Mouse (Mus musculus) embryonic facial prominence, embryonic 11.5 days (tissue): ENCODE data around the gene Tdp1. TPM values are rescaled to one million over a fixed set of nuclear protein-coding genes. Genes with fewer than 3 reads are reported as not detected.

Experiments
- ATAC-seq: fragments of 200-750 bp; cut with Nextera tagmentation; replicated peaks from 2 replicates; pipeline ENCODE4 v1.8.0; 2017; ENCODE audit warnings: low read depth; ENCODE audit not compliant: insufficient number of reproducible peaks, low FRiP score, low TSS enrichment
- DNase-seq: peaks from one replicate; pipeline ENCODE4 v3.0.0-alpha.2; 2015; ENCODE audit warnings: low spot score
- H3K27ac ChIP-seq: fragments of 300-500 bp; sonication (generic); replicated peaks from 2 replicates; pipeline ENCODE4 v1.5.1; 2014; ENCODE audit warnings: mild to moderate bottlenecking, low read depth, low read length, control low read depth
- H3K27me3 ChIP-seq: fragments of 300-500 bp; sonication (generic); 2 replicates; pipeline ENCODE4 v1.6.1; 2014; ENCODE audit warnings: mild to moderate bottlenecking, low read length, moderate library complexity, mixed read lengths; ENCODE audit not compliant: control insufficient read depth, insufficient read depth
- H3K36me3 ChIP-seq: fragments of 300-500 bp; sonication (generic); replicated peaks from 2 replicates; pipeline ENCODE4 v1.6.1; 2014; ENCODE audit warnings: low read depth, mild to moderate bottlenecking, low read length, moderate library complexity, mixed read lengths; ENCODE audit not compliant: control insufficient read depth, insufficient read depth
- H3K4me1 ChIP-seq: fragments of 300-500 bp; sonication (generic); 2 replicates; pipeline ENCODE4 v1.6.1; 2014; ENCODE audit warnings: low read length, mixed read lengths; ENCODE audit not compliant: control insufficient read depth, insufficient read depth
- H3K4me2 ChIP-seq: fragments of 300-500 bp; sonication (generic); 2 replicates; pipeline ENCODE4 v1.6.1; 2014; ENCODE audit warnings: low read depth, mild to moderate bottlenecking, control low read depth, low read length, moderate library complexity
- H3K4me3 ChIP-seq: fragments of 300-500 bp; sonication (generic); 2 replicates; pipeline ENCODE4 v1.5.1; 2014; ENCODE audit warnings: low read depth, low read length, control low read depth
- H3K9ac ChIP-seq: fragments of 300-500 bp; sonication (generic); replicated peaks from 2 replicates; pipeline ENCODE4 v1.6.1; 2014; ENCODE audit warnings: mild to moderate bottlenecking, control low read depth, low read length
- H3K9me3 ChIP-seq: fragments of 300-500 bp; sonication (generic); replicated peaks from 2 replicates; pipeline ENCODE4 v1.6.1; 2016; ENCODE audit warnings: mild to moderate bottlenecking, low read length, inconsistent platforms, mixed read lengths; ENCODE audit not compliant: control insufficient read depth
- WGBS: fragments of 180-500 bp; shearing (Covaris S2); extraction: QIAGEN DNeasy Blood & Tissue Kit; methylation state at CpG from one replicate; pipeline ENCODE4 v1.1.7; 2014; 5-methylcytosine and 5-hydroxymethylcytosine counted together
- polyA plus RNA-seq: library from polyadenylated mRNA; unstranded; fragments of >200 nt; fragmentation: Nextera tagmentation; extraction: Ambion mirVana; gene quantifications from 2 replicates; pipeline ENCODE4 v1.2.1, GENCODE M21; 2014

Tdp1 gene
- polyA plus RNA-seq, 1 experiment from 2014 or later: 83.1 TPM

DNA sequence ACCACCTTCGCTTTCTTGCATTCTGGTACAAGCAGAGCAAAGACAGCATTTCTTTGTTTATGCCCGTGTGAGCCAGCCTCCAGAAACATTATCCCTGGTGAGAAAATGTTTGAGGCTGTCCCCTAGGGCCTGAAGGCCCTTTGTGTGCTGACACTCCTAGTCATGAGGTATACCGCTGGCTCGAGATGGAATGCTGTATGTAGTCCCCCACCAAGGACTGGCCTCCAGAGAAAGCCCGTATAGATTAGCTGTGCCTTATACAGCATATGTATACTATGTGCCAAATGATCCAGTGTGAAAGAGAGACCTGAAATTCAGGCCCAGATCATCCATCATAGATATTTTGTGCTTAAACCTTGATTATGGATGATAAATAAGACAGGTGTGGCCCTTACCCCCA, 39.4 kb downstream of the Tdp1 start:
- Histone ChIP-seq H3K36me3 (no peaks in the 10 kb centered on the region; the same call in 1 of the 2 replicates), H3K4me2 (no peak overlapping the region), H3K27ac (no peak overlapping the region), H3K4me1 (no peaks in the 10 kb centered on the region), H3K9me3 (no peaks in the 10 kb centered on the region), H3K9ac (no peak overlapping the region), H3K4me3 (no peak overlapping the region), H3K27me3 (no peaks in the 10 kb centered on the region)
- 57% methylated on average over 5 of the region's 5 CpGs for WGBS
- no peak for ATAC-seq
- no peak for DNase-seq

- no peak overlapping the region for H3K27ac ChIP-seq
- DNase-seq: no peak
- H3K36me3 ChIP-seq: peaks cover 3% of the 10 kb centered on the region
Observed at GRCm38 (mm10) chr12:99928311-99928710, 44.0 kb downstream of the Tdp1 start.

GRCm38 (mm10) chr12:99929160-99929559, 44.8 kb downstream of the Tdp1 start:
- Histone ChIP-seq H3K9ac (no peak overlapping the region), H3K4me2 (no peak overlapping the region), H3K9me3 (no peaks in the 10 kb centered on the region), H3K36me3 (peaks cover 3% of the 10 kb centered on the region), H3K4me1 (no peaks in the 10 kb centered on the region), H3K27ac (no peak overlapping the region), H3K4me3 (no peak overlapping the region), H3K27me3 (no peaks in the 10 kb centered on the region)
- WGBS: 91% methylated on average over 1 of the region's 1 CpGs
- ATAC-seq: no peak
- no peak for DNase-seq

More at GRCm38 (mm10) chr12:99928311-99928710, 44.0 kb downstream of the Tdp1 start:
- WGBS: 86% methylated on average over 7 of the region's 7 CpGs
- H3K9me3 ChIP-seq: no peaks in the 10 kb centered on the region
- H3K4me3 ChIP-seq: no peak overlapping the region
- no peaks in the 10 kb centered on the region for H3K27me3 ChIP-seq
- no peaks in the 10 kb centered on the region for H3K4me1 ChIP-seq
- no peak for ATAC-seq
- H3K4me2 ChIP-seq: no peak overlapping the region
- H3K9ac ChIP-seq: no peak overlapping the region

DNA sequence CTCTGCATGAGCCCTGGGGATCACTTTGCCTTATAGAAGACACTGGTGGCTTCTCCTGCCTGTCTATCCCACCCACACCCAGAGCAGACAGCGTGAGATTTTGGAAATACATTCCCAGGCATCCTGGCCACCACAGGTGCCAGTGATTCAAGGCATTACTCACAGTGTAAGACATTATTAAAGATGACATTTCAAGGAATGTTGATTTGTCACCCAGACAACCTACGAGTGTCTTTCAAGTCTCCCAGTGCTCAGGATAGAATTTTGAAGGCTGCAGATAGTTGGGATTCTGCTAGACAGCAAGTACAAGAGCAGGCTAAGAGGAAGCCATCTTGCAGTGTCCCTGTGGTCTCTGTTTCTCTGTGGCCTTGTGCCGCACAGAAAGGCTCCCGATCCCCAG, 47.9 kb downstream of the Tdp1 start:
- peaks cover 3% of the 10 kb centered on the region for H3K36me3 ChIP-seq
- WGBS: 94% methylated on average over 4 of the region's 4 CpGs
- no peak overlapping the region for H3K4me3 ChIP-seq
- H3K9ac ChIP-seq: no peak overlapping the region
- no peak overlapping the region for H3K27ac ChIP-seq
- no peak overlapping the region for H3K4me2 ChIP-seq
- no peaks in the 10 kb centered on the region for H3K27me3 ChIP-seq
- DNase-seq: no peak
- no peak for ATAC-seq
- H3K4me1 ChIP-seq: no peaks in the 10 kb centered on the region
- no peaks in the 10 kb centered on the region for H3K9me3 ChIP-seq

GRCm38 (mm10) chr12:99933630-99934029, 49.3 kb downstream of the Tdp1 start:
- Histone ChIP-seq H3K4me3 (no peak overlapping the region), H3K27me3 (no peaks in the 10 kb centered on the region), H3K27ac (no peak overlapping the region), H3K4me2 (no peak overlapping the region), H3K9me3 (no peaks in the 10 kb centered on the region), H3K9ac (no peak overlapping the region), H3K4me1 (no peaks in the 10 kb centered on the region), H3K36me3 (peaks cover 3% of the 10 kb centered on the region)
- DNase-seq (no peak), ATAC-seq (no peak)
- 97% methylated on average over 3 of the region's 3 CpGs for WGBS

- no peaks in the 10 kb centered on the region for H3K9me3 ChIP-seq
- H3K27ac ChIP-seq: no peak overlapping the region
- no peak overlapping the region for H3K4me3 ChIP-seq
- no peak overlapping the region for H3K4me2 ChIP-seq
- H3K36me3 ChIP-seq: no peaks in the 10 kb centered on the region; the same call in none of the 2 replicates
- DNase-seq: no peak
- no peaks in the 10 kb centered on the region for H3K4me1 ChIP-seq
- ATAC-seq: no peak
- no peaks in the 10 kb centered on the region for H3K27me3 ChIP-seq
- WGBS: 91% methylated on average over 8 of the region's 8 CpGs
- no peak overlapping the region for H3K9ac ChIP-seq
Observed at GRCm38 (mm10) chr12:99935403-99935802, 51.1 kb downstream of the Tdp1 start.

DNA sequence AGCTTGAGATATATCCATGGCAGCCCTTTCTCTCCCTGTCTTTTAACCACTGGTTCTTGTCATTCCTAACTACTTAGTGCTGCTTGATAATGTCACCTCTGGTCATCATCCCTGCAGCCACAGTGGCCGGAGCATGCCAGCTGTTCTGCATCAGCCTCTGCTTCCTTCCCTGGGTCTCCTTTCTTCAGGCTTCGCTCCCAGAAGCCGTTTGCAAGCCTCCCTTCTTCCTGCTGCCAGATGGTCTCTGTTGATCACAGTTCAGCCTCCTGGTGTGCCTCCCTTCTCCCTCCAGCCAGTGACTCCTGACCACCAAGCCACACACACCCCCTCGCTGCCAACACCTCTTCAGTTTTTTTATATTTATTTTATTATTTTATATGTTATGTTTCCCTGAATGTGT, 54.2 kb downstream of the Tdp1 start:
- ATAC-seq: no peak
- 59% methylated on average over 4 of the region's 4 CpGs for WGBS
- Histone ChIP-seq H3K27me3 (no peaks in the 10 kb centered on the region), H3K4me2 (no peak overlapping the region), H3K9me3 (no peaks in the 10 kb centered on the region), H3K4me1 (no peaks in the 10 kb centered on the region), H3K9ac (no peak overlapping the region), H3K36me3 (no peaks in the 10 kb centered on the region; the same call in 1 of the 2 replicates), H3K4me3 (no peak overlapping the region), H3K27ac (no peak overlapping the region)
- no peak for DNase-seq

DNA sequence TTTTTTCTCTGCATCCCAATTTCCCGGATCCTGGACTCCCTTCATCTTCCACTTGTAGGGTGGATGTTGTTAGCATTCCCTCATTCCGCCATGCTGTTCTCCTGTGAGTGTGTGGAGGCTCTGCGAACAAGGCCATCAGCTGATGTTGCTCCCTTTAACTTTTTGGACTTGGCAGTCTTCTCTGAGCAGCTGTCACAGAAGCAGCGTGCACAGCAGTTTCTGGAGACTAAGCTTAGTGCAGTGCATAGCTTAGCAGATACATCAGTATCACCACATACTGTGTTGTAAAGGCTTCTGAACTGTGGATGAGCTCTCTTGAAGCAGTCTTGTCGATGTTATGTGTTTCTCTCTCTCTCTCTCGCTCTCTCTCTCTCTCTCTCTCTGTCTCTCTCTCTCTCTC, 54.9 kb downstream of the Tdp1 start:
- ATAC-seq (no peak), DNase-seq (no peak)
- Histone ChIP-seq H3K9ac (no peak overlapping the region), H3K27me3 (no peaks in the 10 kb centered on the region), H3K4me2 (no peak overlapping the region), H3K4me3 (no peak overlapping the region), H3K4me1 (no peaks in the 10 kb centered on the region), H3K9me3 (no peaks in the 10 kb centered on the region), H3K27ac (no peak overlapping the region), H3K36me3 (no peaks in the 10 kb centered on the region; the same call in 1 of the 2 replicates)
- 92% methylated on average over 6 of the region's 6 CpGs for WGBS
